Mouse (Mus musculus) myocyte (in vitro differentiated cells): ENCODE results near the gene Sepsecs. TPM values are rescaled to one million over a fixed set of nuclear protein-coding genes. Genes with fewer than 3 reads are reported as not detected.

ENCODE experiments used
- H3K27me3 ChIP-seq: one replicate; pipeline ENCODE4 v1.6.1; 2011; ENCODE audit not compliant: control insufficient read depth, insufficient read depth, insufficient read length
- H3K36me3 ChIP-seq: one replicate; pipeline ENCODE4 v1.6.1; 2011; ENCODE audit not compliant: control insufficient read depth, insufficient read depth
- H3K4me2 ChIP-seq: one replicate; pipeline ENCODE4 v1.6.1; 2011; ENCODE audit warnings: low read depth, control low read depth
- H3K4me3 ChIP-seq: one replicate; pipeline ENCODE4 v1.5.1; 2011; ENCODE audit warnings: mild to moderate bottlenecking, control low read depth, moderate library complexity
- H3K79me2 ChIP-seq: one replicate; pipeline ENCODE4 v1.6.1; 2011; ENCODE audit not compliant: control insufficient read depth, insufficient read depth
- H3ac ChIP-seq: one replicate; pipeline ENCODE4 v1.6.1; 2011; ENCODE audit not compliant: control insufficient read depth, insufficient read length
- CEBPB ChIP-seq: IDR thresholded peaks from 2 replicates; pipeline ENCODE4 v1.6.1; 2011; ENCODE audit warnings: mild to moderate bottlenecking, moderate library complexity; ENCODE audit not compliant: poor library complexity, insufficient read depth, severe bottlenecking
- E2F4 ChIP-seq: IDR thresholded peaks from one replicate; pipeline ENCODE4 v1.6.1; 2011; ENCODE audit warnings: mild to moderate bottlenecking, control low read depth, moderate library complexity; ENCODE audit not compliant: insufficient read depth
- MAX ChIP-seq: IDR thresholded peaks from one replicate; pipeline ENCODE4 v1.6.1; 2011; ENCODE audit warnings: low read depth, mild to moderate bottlenecking, control low read depth
- MYOD1 ChIP-seq, 3 experiments: IDR thresholded peaks; one replicate each; pipeline ENCODE4 v1.6.1; 2011; ENCODE audit warnings: control low read depth in 2 of 3, low read depth in 2 of 3, mild to moderate bottlenecking in 2 of 3, moderate library complexity in 1 of 3; ENCODE audit not compliant: insufficient read length in 2 of 3, control insufficient read depth in 1 of 3
- MYOG ChIP-seq, 3 experiments: IDR thresholded peaks; one replicate each; pipeline ENCODE4 v1.6.1; 2011; ENCODE audit warnings: control low read depth in 2 of 3, low read depth in 2 of 3, mild to moderate bottlenecking in 2 of 3; ENCODE audit not compliant: insufficient read length in 2 of 3, control insufficient read depth in 1 of 3, insufficient read depth in 1 of 3
- POLR2A ChIP-seq: IDR thresholded peaks from one replicate; pipeline ENCODE4 v1.6.1; 2011; ENCODE audit warnings: low read depth, mild to moderate bottlenecking, control low read depth, moderate library complexity; ENCODE audit not compliant: insufficient read length
- POLR2AphosphoS2 ChIP-seq: IDR thresholded peaks from one replicate; pipeline ENCODE4 v1.6.1; 2011; ENCODE audit warnings: low read depth, control low read depth; ENCODE audit not compliant: insufficient read length
- REST ChIP-seq: IDR thresholded peaks from one replicate; pipeline ENCODE4 v1.6.1; 2011; ENCODE audit warnings: mild to moderate bottlenecking, control low read depth, moderate library complexity; ENCODE audit not compliant: insufficient read depth, insufficient read length
- SRF ChIP-seq: IDR thresholded peaks from one replicate; pipeline ENCODE4 v1.6.1; 2011; ENCODE audit warnings: low read depth; ENCODE audit not compliant: control insufficient read depth, insufficient read length
- TCF12 ChIP-seq: IDR thresholded peaks from one replicate; pipeline ENCODE4 v1.6.1; 2011; ENCODE audit warnings: mild to moderate bottlenecking, control low read depth; ENCODE audit not compliant: poor library complexity, insufficient read depth, severe bottlenecking
- TCF3 ChIP-seq: IDR thresholded peaks from one replicate; pipeline ENCODE4 v1.6.1; 2011; ENCODE audit warnings: low read depth, control low read depth; ENCODE audit not compliant: insufficient read length
- USF1 ChIP-seq: IDR thresholded peaks from one replicate; pipeline ENCODE4 v1.6.1; 2011; ENCODE audit warnings: low read depth, mild to moderate bottlenecking, control low read depth, moderate library complexity
- polyA plus RNA-seq: library from polyadenylated mRNA; unstranded; fragments of >200 nt; fragmentation: generic; extraction: Trizol; gene quantifications from one replicate; pipeline ENCODE4 v1.2.1, GENCODE M21; 2012; ENCODE audit warnings: missing spikeins

Gene Sepsecs
- polyA plus RNA-seq, 1 experiment, result 4.1 TPM

DNA sequence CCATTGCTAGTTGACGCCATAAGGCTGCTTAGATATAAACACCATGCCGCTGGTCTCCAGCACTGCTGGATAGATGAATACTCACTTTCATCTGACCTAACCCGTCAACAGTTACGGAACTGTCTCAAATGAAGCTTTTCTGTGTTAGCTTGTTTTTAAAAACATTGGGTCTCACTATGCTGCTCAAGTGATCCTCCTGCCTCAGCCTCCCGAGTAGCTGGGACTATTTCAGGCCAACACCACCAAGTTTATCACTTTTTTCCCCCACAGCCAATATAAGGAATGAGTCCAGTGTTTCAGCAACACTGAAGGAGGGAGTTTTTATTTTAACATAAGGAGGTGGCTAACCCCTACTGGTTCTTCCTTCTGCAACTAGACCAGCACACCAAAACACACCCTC lies 14.5 kb downstream of the Sepsecs start:
- H3K36me3 ChIP-seq, result peaks cover 28% of the 10 kb centered on the region
- H3K4me3 ChIP-seq, result no peak overlapping the region
- no peak overlapping the region for H3K4me2 ChIP-seq
- H3K27me3 ChIP-seq, result no peaks in the 10 kb centered on the region
- H3ac ChIP-seq, result no peak overlapping the region
- TF ChIP-seq USF1, result no peak
- H3K79me2 ChIP-seq, result no peaks in the 10 kb centered on the region

DNA sequence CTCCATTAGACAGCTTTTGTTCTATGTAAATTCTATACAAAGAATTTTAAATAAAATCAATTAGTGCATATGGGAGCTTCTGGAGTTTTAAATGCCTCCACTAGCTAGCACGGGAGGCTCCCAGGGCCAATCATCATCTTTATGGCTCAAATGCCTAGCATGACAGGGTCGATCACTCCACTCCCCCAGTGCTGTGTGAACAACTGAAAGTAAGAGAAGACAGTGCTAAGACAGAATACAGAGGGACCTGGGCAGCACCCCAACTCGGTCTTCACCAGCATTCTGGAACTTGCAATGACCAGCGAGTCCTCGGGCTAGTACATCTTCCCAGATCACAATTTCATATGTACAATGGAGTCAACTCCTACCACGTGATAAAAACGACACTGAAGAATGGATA lies 16.9 kb downstream of the Sepsecs start:
- no peaks in the 10 kb centered on the region for H3K27me3 ChIP-seq
- TF ChIP-seq USF1 (no peak), TCF3 (no peak), REST (no peak), POLR2A (no peak), TCF12 (no peak), MAX (no peak), POLR2AphosphoS2 (no peak), CEBPB (no peak), MYOG (IDR thresholded peaks at IDR 0.05; ENCODE audit: control insufficient read depth in 1 of 3, insufficient read depth in 1 of 3, insufficient read length in 2 of 3, low read depth in 2 of 3) (no peak), SRF (no peak), MYOD1 (IDR thresholded peaks at IDR 0.05; ENCODE audit: control insufficient read depth in 1 of 3, insufficient read length in 2 of 3, low read depth in 2 of 3) (no peak), E2F4 (no peak)

DNA sequence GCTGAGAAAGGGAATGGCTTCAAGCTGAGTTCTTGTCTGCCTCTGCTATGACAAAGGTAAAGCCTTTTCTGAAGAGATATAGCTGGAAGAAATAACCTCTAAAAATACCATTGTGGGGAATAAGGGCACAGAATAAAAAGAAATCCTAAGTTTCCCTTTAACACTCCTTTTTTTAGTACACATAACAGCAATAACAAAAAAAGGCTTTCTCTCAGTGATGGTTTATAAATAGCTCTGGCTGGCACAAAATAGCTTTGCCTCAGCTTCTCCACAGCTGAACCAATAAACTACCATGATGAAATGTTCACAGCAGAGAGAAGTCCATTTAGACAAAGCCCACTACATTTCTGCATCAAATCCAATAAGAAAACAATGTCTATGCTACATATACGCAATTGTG lies 17.4 kb downstream of the Sepsecs start:
- Histone ChIP-seq H3K27me3 (no peaks in the 10 kb centered on the region), H3K36me3 (peaks cover 27% of the 10 kb centered on the region), H3ac (no peak overlapping the region), H3K4me2 (no peak overlapping the region), H3K4me3 (no peak overlapping the region), H3K79me2 (no peaks in the 10 kb centered on the region)
- no peak for TF ChIP-seq CEBPB
- no peak for TF ChIP-seq MYOD1 (IDR thresholded peaks at IDR 0.05; ENCODE audit: control insufficient read depth in 1 of 3, insufficient read length in 2 of 3, low read depth in 2 of 3)
- TF ChIP-seq TCF12, result no peak
- no peak for TF ChIP-seq POLR2AphosphoS2
- no peak for TF ChIP-seq POLR2A
- TF ChIP-seq MYOG (IDR thresholded peaks at IDR 0.05; ENCODE audit: control insufficient read depth in 1 of 3, insufficient read depth in 1 of 3, insufficient read length in 2 of 3, low read depth in 2 of 3), result no peak
- TF ChIP-seq MAX, result no peak
- TF ChIP-seq USF1, result no peak
- no peak for TF ChIP-seq TCF3
- no peak for TF ChIP-seq E2F4
- no peak for TF ChIP-seq REST
- TF ChIP-seq SRF, result no peak

More for the DNA sequence above, 16.9 kb downstream of the Sepsecs start:
- H3ac ChIP-seq, result no peak overlapping the region
- no peaks in the 10 kb centered on the region for H3K79me2 ChIP-seq
- no peak overlapping the region for H3K4me2 ChIP-seq
- H3K4me3 ChIP-seq, result no peak overlapping the region
- H3K36me3 ChIP-seq, result peaks cover 22% of the 10 kb centered on the region

DNA sequence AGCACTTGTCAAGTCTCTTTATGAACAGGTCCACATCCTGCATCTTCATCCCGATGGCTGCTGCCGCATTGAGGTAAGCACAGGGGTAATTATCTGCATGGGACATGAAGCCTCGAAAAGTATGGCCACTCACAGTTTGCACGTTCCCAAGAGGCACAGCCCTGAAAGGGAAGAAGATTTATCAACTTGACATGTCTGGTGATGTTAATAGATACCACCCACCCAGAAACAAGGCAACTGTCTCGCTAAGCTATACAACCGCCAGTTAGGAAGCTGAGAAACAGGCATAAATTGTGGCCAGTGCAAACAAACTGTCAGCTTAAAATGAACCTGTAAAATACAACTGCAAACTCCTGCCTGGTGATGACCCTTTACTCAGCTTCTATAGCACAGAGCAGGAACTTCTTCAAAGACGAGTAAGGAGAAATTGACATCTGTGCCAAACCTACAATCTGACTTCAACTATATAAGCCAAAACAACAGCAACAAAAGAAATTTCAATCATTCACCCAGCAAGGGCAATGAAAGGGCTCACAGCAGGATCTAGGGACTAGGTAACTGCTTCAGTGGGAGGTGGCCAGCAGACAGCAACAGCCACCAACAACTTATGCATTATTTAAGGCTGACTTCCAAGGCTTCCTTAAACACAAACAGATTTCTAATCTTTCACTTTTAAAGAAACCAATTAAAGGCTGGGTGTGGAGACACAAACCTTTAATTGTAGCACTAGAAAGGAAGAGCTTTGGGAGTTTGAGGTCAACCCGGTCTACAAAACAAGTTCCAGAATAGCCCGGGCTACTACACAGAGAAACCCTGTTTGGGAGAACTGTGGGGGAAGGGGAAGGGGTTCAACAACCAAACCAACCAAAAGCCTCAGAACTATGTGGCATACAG lies 25.3 kb downstream of the Sepsecs start:
- H3K79me2 ChIP-seq, result no peaks in the 10 kb centered on the region
- no peak overlapping the region for H3K4me2 ChIP-seq
- H3K27me3 ChIP-seq, result no peaks in the 10 kb centered on the region
- TF ChIP-seq REST (no peak), POLR2AphosphoS2 (no peak), MYOD1 (IDR thresholded peaks at IDR 0.05; ENCODE audit: control insufficient read depth in 1 of 3, insufficient read length in 2 of 3, low read depth in 2 of 3) (no peak), POLR2A (no peak), TCF3 (no peak), USF1 (no peak), MAX (no peak), TCF12 (no peak), E2F4 (no peak)
- peaks cover 42% of the 10 kb centered on the region for H3K36me3 ChIP-seq
- H3K4me3 ChIP-seq, result no peak overlapping the region
- no peak overlapping the region for H3ac ChIP-seq

DNA sequence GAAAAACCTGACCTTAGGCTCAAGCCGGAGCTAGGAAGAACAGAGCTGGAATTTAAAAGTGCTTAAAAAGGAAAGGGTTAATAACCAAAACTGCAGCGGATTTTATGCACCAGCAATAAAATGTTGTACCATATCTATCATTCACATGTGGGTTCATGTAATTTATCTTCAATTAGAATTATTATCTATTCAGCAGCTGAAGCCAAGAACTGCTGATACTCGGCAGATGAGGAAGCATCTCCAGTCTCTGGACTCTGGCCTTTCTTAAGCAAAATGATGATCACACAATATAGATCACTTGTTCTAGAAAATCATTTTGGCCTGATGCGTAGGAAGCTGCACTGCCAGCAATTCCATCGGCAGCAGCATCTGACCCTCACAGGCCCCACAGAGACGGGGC lies 27.8 kb downstream of the Sepsecs start:
- Histone ChIP-seq H3K36me3 (peaks cover 34% of the 10 kb centered on the region), H3K27me3 (no peaks in the 10 kb centered on the region), H3K4me2 (no peak overlapping the region), H3ac (no peak overlapping the region), H3K4me3 (no peak overlapping the region), H3K79me2 (no peaks in the 10 kb centered on the region)
- no peak for TF ChIP-seq SRF
- TF ChIP-seq REST, result no peak
- TF ChIP-seq E2F4, result no peak
- no peak for TF ChIP-seq CEBPB
- TF ChIP-seq MYOD1 (IDR thresholded peaks at IDR 0.05; ENCODE audit: control insufficient read depth in 1 of 3, insufficient read length in 2 of 3, low read depth in 2 of 3), result no peak
- no peak for TF ChIP-seq TCF3
- no peak for TF ChIP-seq MYOG (IDR thresholded peaks at IDR 0.05; ENCODE audit: control insufficient read depth in 1 of 3, insufficient read depth in 1 of 3, insufficient read length in 2 of 3, low read depth in 2 of 3)
- no peak for TF ChIP-seq TCF12
- TF ChIP-seq POLR2A, result no peak
- no peak for TF ChIP-seq MAX
- no peak for TF ChIP-seq USF1
